Mouse (Mus musculus) E14TG2a.4 (cell line): ENCODE measurements at regions not wholly inside any gene's neighbourhood (a gene's known extent, or its start where the extent isn't known, plus 50 kb on each side); places are given as distances from the start of the nearest gene placed in this dataset.

Source experiments
- H3K27me3 ChIP-seq: 2 replicates; pipeline ENCODE4 v1.6.1; 2014; ENCODE audit warnings: low read length, control low read depth; ENCODE audit not compliant: insufficient read depth
- H3K36me3 ChIP-seq: 2 replicates; pipeline ENCODE4 v1.6.1; 2014; ENCODE audit warnings: low read length, control low read depth; ENCODE audit not compliant: insufficient read depth
- H3K4me1 ChIP-seq: replicated peaks from 2 replicates; pipeline ENCODE4 v1.6.1; 2014; ENCODE audit warnings: low read depth, low read length, control low read depth
- H3K4me3 ChIP-seq: replicated peaks from 2 replicates; pipeline ENCODE4 v1.5.1; 2014; ENCODE audit warnings: mild to moderate bottlenecking, low read length
- H3K9me3 ChIP-seq: 2 replicates; pipeline ENCODE4 v1.6.1; 2014; ENCODE audit warnings: low read length, control low read depth
- CTCF ChIP-seq: conservative IDR thresholded peaks from 2 replicates; pipeline ENCODE4 v1.5.1; 2014; ENCODE audit warnings: low read length
- NANOG ChIP-seq: IDR thresholded peaks from 2 replicates; pipeline ENCODE4 v1.6.1; 2014; ENCODE audit warnings: borderline replicate concordance, low read length, mixed read lengths
- POU5F1 ChIP-seq: IDR thresholded peaks from 2 replicates; pipeline ENCODE4 v1.6.1; 2014; ENCODE audit warnings: low read length, borderline replicate concordance

DNA sequence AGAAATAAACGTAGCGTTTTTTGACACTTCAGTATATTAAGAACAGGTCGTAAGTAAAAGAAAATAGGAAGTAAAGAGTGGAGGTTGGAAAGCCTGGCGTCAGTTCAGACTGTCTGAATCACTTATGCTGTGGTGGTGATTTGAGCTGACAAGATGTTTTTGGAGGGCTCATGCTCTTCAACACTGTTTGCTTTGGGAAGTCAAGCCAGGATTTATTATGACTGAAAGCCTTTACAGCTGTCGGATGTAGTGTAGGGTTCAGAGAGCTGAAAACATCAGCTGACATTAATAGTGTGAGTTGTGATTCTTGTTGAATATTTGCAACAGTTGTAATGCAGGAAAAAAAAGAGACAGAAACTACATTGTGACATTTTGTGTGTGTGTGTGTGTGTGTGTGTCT, 1062.9 kb upstream of the 4930412O13Rik start:
- Histone ChIP-seq H3K4me1 (no peaks in the 10 kb centered on the region), H3K4me3 (no peak overlapping the region), H3K27me3 (no peaks in the 10 kb centered on the region), H3K36me3 (no peaks in the 10 kb centered on the region), H3K9me3 (no peaks in the 10 kb centered on the region)
- TF ChIP-seq CTCF (no peak), POU5F1 (no peak), NANOG (no peak)

- Histone ChIP-seq H3K4me3 (no peak overlapping the region), H3K9me3 (no peaks in the 10 kb centered on the region), H3K36me3 (no peaks in the 10 kb centered on the region), H3K4me1 (no peaks in the 10 kb centered on the region), H3K27me3 (no peaks in the 10 kb centered on the region)
- no peak for TF ChIP-seq NANOG
- no peak for TF ChIP-seq POU5F1
Observed at GRCm38 (mm10) chr2:8825406-8825805, 1055.6 kb upstream of the 4930412O13Rik start.
